Mouse (Mus musculus) ovary, postnatal 36 days (tissue): ENCODE data around the gene Pdxp.
A peak's percentile ranks its signal among the peaks of the same experiment; 100 is the strongest.
"Not testable (repeated sequence)": the region's sequence is repeated elsewhere in the genome, so short reads cannot be mapped to it uniquely, and the experiment has no call there.

ENCODE experiments used
- DNase-seq: peaks from one replicate; pipeline ENCODE4 v3.0.0; 2022; ENCODE audit warnings: low spot score, mixed read lengths

The Pdxp gene

GRCm38 (mm10) chr15:78913632-78914090, at the start of gene Pdxp:
Pdxp (plus strand) TSS chr15:78913919.
- peak; percentile 87 for DNase-seq

DNA sequence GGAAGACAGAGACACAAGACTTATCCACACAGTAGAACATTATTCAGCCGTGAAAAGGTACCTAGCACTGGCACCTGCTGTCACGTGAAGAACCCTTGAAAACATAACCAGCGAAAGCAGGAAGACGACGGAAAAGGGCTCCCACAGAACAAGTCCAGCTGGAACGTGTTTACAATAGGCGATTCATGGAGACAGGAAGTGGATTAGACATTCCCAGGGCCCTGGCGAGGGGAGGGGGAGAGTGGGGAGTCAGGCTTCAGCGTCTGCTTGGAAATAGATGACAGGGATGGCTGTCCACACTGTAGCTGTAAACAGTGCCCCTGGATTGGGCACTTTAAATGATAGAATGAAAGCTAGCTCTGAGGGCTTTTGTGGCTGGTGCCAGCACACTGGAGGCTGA, 45.3 kb upstream of the Pdxp start:
- DNase-seq = no peak

GRCm38 (mm10) chr15:78868826-78869233, 44.9 kb upstream of the Pdxp start:
- no peak for DNase-seq

GRCm38 (mm10) chr15:78869775-78870174, 43.9 kb upstream of the Pdxp start:
- DNase-seq = no peak

GRCm38 (mm10) chr15:78872021-78872608, 41.6 kb upstream of the Pdxp start:
- no peak for DNase-seq

GRCm38 (mm10) chr15:78873803-78874435, 39.8 kb upstream of the Pdxp start:
- no peak for DNase-seq

GRCm38 (mm10) chr15:78874989-78875388, 38.7 kb upstream of the Pdxp start:
- no peak for DNase-seq

GRCm38 (mm10) chr15:78875537-78875936, 38.2 kb upstream of the Pdxp start:
- no peak for DNase-seq

DNA sequence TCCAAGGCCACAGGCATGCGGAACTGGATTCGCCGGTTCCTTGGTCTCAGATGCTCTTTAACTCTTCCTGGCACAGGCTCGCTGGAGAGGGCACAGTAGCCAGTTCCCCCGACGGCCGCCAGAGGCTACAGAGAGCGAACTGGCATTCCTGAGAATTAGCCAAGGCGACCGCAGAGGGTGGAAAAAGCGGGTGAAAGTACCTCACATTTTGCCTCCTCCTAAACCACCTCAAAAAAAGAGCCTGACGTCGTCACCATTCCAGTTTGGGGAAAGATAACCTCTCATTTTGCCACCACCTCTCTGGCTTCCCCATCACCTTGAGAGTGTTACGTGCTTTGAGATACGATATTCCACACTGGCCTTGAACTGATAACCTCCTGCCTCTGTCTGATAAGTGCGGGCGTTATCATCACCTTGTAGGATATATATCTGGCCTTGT, 37.4 kb upstream of the Pdxp start:
- peak; percentile 85 for DNase-seq

DNA sequence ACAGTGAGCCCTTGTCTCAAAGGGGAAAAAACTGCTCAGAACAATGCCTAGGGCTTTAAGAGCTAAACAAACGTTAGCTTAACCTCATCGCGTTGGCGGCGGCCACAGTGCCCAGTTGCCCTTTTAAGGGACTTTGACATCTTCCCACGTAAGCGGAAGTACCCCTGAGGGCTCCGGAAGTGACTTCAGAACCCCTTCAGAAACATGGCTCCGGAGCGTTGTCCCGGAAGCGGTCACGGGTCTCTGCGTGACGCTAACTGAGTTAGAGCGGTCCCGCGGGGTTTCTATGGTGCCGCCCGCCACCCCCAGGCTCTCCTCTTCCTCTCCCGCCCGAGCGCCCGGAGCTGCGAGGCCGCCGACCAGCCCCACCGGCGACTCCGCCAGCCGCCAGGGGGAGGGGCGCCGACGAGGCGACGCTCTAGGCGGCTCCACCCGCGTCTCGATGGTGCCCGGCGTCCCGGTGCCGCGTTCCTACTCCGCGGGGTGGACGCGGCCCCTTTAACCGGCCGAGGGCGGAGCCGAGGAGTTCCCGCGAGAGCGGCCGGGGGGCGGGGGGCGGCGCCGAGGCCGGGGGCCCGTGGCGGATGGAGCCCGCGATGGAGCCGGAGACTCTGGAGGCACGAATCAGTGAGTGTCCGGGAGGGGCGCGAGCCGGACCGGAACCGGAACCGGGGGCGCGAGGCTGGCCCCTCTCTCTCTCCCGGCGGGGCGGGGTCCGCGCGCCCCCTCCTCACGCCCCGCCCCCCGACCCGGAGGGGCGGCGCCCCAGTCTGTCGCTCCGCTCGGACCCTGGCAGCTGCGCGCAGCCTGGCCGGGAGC, 36.5 kb upstream of the Pdxp start, which contains the start of gene Gga1:
TSS of gene Gga1 (plus strand) at position 200 of the 819 bp plus-strand sequence.
- DNase-seq = peak; percentile 88

GRCm38 (mm10) chr15:78877810-78878390, 35.8 kb upstream of the Pdxp start:
- no peak for DNase-seq

GRCm38 (mm10) chr15:78878792-78879516, 34.8 kb upstream of the Pdxp start:
- DNase-seq = not testable (repeated sequence)

GRCm38 (mm10) chr15:78880432-78880831, 33.3 kb upstream of the Pdxp start:
- DNase-seq = no peak

DNA sequence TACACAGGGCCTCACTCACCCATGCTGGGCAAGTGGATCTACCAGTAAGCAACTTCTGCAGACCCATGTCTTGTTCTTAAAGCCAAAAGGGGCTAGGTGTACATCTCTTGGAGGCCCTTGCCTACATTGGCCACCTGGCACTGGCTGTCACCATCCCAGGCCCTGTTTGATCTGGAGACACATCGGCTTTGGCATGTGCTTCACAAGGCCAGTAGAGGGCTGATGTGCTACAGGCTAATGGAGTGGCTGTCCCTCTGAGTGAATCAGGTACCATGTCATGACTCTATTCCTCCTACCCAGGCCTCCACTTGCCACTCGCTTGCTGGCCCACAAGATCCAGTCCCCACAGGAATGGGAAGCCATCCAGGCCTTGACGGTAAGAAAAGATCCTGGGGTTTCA, 31.9 kb upstream of the Pdxp start:
- DNase-seq = no peak

DNA sequence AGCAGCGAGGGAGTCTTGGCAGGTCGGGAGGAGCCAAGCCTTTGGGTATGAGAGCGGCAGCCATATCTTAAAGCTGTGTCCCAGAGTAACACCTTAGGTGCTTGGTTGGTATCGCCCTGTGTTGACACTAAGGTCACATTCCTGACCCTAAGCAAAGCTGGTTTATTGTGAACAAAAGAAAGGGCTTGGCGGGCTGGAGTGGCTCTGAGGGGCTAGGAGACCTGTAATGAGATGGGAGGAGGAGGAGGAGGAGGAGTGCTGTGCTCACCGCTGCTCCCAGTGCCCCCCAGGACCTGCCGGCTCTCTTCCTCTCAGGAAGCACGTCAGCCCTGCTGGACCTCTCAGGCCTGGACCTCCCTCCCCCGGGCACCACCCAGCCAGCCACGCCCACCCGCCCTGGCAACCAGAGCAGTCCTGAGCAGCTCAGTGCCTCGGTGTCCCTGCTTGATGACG, 24.3 kb upstream of the Pdxp start:
- no peak for DNase-seq

DNA sequence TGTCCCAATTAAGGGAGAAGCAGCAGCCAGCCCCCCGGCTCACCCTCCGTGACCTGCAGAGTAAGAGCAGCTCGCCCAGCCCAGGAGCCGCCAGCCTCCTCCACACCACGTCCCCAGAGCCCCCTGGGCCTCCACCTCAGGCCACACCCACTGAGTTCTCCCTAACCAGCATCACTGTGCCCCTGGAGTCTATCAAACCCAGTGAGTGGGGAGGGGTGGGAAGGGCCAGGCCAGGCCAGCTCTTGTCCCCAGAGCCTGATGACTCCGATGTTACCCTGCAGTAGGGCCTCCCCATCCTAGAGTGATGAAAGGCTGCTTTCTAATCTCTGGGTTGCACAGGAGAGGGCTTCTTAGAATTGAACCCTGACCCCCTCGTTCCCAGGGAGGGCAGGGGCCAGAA, 21.3 kb upstream of the Pdxp start:
- no peak for DNase-seq

DNA sequence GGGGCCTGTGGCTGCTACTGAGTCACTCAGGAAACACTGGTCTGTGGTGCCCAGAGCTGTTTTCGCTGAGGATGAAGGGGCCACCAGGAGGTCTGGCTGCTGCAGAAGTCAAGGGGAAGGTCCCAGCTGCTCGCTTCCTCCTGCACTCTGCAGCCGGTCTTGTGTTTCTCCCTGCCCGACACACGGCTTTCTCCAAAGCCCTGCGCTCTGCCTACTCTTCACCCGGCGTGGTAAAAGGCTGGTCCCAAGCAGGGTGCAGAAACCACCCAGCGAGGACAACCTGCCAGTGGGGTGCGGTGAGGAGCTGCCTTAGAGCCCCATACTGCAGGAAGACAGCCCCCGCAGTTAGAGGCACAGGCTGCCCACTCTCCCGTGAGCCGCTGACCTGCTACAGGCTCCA, 19.0 kb upstream of the Pdxp start:
- no peak for DNase-seq

DNA sequence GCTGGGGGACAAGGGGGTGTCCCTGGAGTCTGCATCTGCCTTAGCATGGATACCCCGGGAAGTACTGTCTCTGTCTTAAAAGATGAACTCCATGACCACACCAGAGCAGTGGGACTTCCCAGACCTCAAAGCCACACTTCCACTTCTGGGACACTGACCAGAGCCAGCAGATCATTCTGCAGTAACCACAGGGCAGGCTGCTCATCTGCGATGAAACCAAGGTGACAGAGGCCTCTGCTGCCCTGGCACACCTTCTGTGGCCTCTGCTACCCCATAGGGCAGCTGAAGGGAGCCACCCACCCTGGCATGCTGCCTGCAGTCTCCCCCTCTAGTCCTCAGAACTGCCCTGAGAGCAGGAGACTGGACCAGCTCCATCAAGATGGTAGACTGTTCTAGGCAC, 18.0 kb upstream of the Pdxp start:
- no peak for DNase-seq

GRCm38 (mm10) chr15:78896149-78896548, 17.6 kb upstream of the Pdxp start:
- DNase-seq = no peak

DNA sequence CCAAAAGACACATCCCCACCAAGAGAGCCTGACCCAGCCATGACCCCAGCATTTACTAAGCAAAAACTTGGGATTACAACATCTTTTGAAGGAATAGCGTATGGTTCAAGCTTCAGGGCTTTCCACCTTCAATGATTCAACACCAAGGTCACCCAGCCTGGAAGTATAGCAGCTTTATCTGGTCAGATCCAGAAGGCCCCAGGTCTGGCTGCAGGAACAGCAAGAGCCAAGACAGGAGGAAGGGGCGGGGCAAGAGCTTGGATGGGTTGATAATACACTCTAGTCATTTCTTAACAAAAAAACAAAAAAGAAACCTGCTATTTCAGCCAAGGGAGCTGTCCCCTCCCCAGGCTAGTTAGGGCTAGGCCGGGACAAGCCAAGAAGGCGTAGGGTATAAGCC, 16.2 kb upstream of the Pdxp start:
- no peak for DNase-seq

DNA sequence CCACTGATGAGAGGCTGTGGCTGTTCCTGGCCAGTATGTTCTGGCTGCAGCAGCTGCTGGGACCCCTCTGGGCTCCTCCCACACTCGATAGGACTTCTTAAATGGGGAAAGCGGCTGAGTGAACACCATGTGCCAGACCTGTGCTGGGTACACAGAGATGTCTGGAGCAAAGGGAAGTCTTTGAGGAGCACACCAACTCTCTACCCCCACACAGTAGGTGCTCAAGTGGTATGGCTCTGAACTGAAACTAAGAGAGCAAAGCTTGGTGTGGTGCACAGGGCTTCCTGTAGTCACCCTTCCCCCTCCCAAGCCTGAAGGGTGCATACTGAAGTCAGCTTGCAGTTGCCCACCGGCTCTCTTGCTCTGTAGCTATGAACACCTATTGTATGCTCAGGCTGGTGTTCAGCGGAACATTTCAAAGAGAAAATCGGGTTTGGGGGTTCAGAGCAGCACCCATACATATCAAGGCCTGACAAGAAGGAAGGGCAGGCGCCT, 15.2 kb upstream of the Pdxp start:
- no peak for DNase-seq

- DNase-seq = no peak
Measured at GRCm38 (mm10) chr15:78899409-78899739, 14.3 kb upstream of the Pdxp start, which contains the start of gene Gm49510. Gm49510 (plus strand) TSS chr15:78899667.
